Mouse (Mus musculus) embryonic facial prominence, embryonic 11.5 days (tissue): ENCODE measurements around the gene Phox2a. TPM values are rescaled to one million over a fixed set of nuclear protein-coding genes. Genes with fewer than 3 reads are reported as not detected.

Source experiments
- ATAC-seq: fragments of 200-750 bp; cut with Nextera tagmentation; replicated peaks from 2 replicates; pipeline ENCODE4 v1.8.0; 2017; ENCODE audit warnings: low read depth; ENCODE audit not compliant: insufficient number of reproducible peaks, low FRiP score, low TSS enrichment
- DNase-seq: peaks from one replicate; pipeline ENCODE4 v3.0.0-alpha.2; 2015; ENCODE audit warnings: low spot score
- H3K27ac ChIP-seq: fragments of 300-500 bp; sonication (generic); replicated peaks from 2 replicates; pipeline ENCODE4 v1.5.1; 2014; ENCODE audit warnings: mild to moderate bottlenecking, low read depth, low read length, control low read depth
- H3K27me3 ChIP-seq: fragments of 300-500 bp; sonication (generic); 2 replicates; pipeline ENCODE4 v1.6.1; 2014; ENCODE audit warnings: mild to moderate bottlenecking, low read length, moderate library complexity, mixed read lengths; ENCODE audit not compliant: control insufficient read depth, insufficient read depth
- H3K36me3 ChIP-seq: fragments of 300-500 bp; sonication (generic); replicated peaks from 2 replicates; pipeline ENCODE4 v1.6.1; 2014; ENCODE audit warnings: low read depth, mild to moderate bottlenecking, low read length, moderate library complexity, mixed read lengths; ENCODE audit not compliant: control insufficient read depth, insufficient read depth
- H3K4me1 ChIP-seq: fragments of 300-500 bp; sonication (generic); 2 replicates; pipeline ENCODE4 v1.6.1; 2014; ENCODE audit warnings: low read length, mixed read lengths; ENCODE audit not compliant: control insufficient read depth, insufficient read depth
- H3K4me2 ChIP-seq: fragments of 300-500 bp; sonication (generic); 2 replicates; pipeline ENCODE4 v1.6.1; 2014; ENCODE audit warnings: low read depth, mild to moderate bottlenecking, control low read depth, low read length, moderate library complexity
- H3K4me3 ChIP-seq: fragments of 300-500 bp; sonication (generic); 2 replicates; pipeline ENCODE4 v1.5.1; 2014; ENCODE audit warnings: low read depth, low read length, control low read depth
- H3K9ac ChIP-seq: fragments of 300-500 bp; sonication (generic); replicated peaks from 2 replicates; pipeline ENCODE4 v1.6.1; 2014; ENCODE audit warnings: mild to moderate bottlenecking, control low read depth, low read length
- H3K9me3 ChIP-seq: fragments of 300-500 bp; sonication (generic); replicated peaks from 2 replicates; pipeline ENCODE4 v1.6.1; 2016; ENCODE audit warnings: mild to moderate bottlenecking, low read length, inconsistent platforms, mixed read lengths; ENCODE audit not compliant: control insufficient read depth
- WGBS: fragments of 180-500 bp; shearing (Covaris S2); extraction: QIAGEN DNeasy Blood & Tissue Kit; methylation state at CpG from one replicate; pipeline ENCODE4 v1.1.7; 2014; 5-methylcytosine and 5-hydroxymethylcytosine counted together
- polyA plus RNA-seq: library from polyadenylated mRNA; unstranded; fragments of >200 nt; fragmentation: Nextera tagmentation; extraction: Ambion mirVana; gene quantifications from 2 replicates; pipeline ENCODE4 v1.2.1, GENCODE M21; 2014

Gene Phox2a
- polyA plus RNA-seq, 1 experiment from 2014 or later: 0.34 TPM

GRCm38 (mm10) chr7:101834903-101835302 is 16.8 kb downstream of the Phox2a start:
- Histone ChIP-seq H3K27me3 (no peaks in the 10 kb centered on the region), H3K4me2 (peak overlapping the region; percentile 84), H3K4me1 (peaks cover 5% of the 10 kb centered on the region; the same call in 1 of the 2 replicates), H3K27ac (no peak overlapping the region), H3K9ac (no peak overlapping the region), H3K9me3 (no peaks in the 10 kb centered on the region), H3K36me3 (peaks cover 22% of the 10 kb centered on the region), H3K4me3 (peak overlapping the region; percentile 88)
- DNase-seq (no peak), ATAC-seq (no peak)
- WGBS: 58% methylated on average over 3 of the region's 3 CpGs

- Histone ChIP-seq H3K9me3 (no peaks in the 10 kb centered on the region), H3K4me3 (peak overlapping the region; percentile 88), H3K9ac (peak overlapping the region; percentile 98), H3K4me1 (peaks cover 5% of the 10 kb centered on the region; the same call in 1 of the 2 replicates), H3K27me3 (no peaks in the 10 kb centered on the region), H3K27ac (no peak overlapping the region; the same call in 1 of the 2 replicates), H3K36me3 (peaks cover 19% of the 10 kb centered on the region), H3K4me2 (peak overlapping the region; percentile 84)
- ATAC-seq (no peak), DNase-seq (no peak)
- 34% methylated on average over 5 of the region's 5 CpGs for WGBS
These were observed 17.5 kb downstream of the Phox2a start for GRCm38 (mm10) chr7:101835457-101836109.

GRCm38 (mm10) chr7:101836271-101837153 is 18.4 kb downstream of the Phox2a start:
- H3K4me3 ChIP-seq: peak overlapping the region; percentile 88
- H3K27me3 ChIP-seq: no peaks in the 10 kb centered on the region
- DNase-seq (peak; percentile 87), ATAC-seq (peak; percentile 29)
- H3K4me2 ChIP-seq: peak overlapping the region; percentile 84
- no peaks in the 10 kb centered on the region for H3K9me3 ChIP-seq
- peak overlapping the region; percentile 95 for H3K27ac ChIP-seq
- peak overlapping the region; percentile 98 for H3K9ac ChIP-seq
- under 1% methylated on average over 60 of the region's 63 CpGs for WGBS
- H3K4me1 ChIP-seq: peaks cover 5% of the 10 kb centered on the region; the same call in 1 of the 2 replicates
- H3K36me3 ChIP-seq: peaks cover 11% of the 10 kb centered on the region

- ATAC-seq (no peak), DNase-seq (peak; percentile 42)
- peak overlapping the region; percentile 95 for H3K27ac ChIP-seq
- peaks cover 7% of the 10 kb centered on the region for H3K36me3 ChIP-seq
- WGBS: 1% methylated on average over 20 of the region's 20 CpGs
- H3K4me3 ChIP-seq: peak overlapping the region; percentile 88
- H3K9ac ChIP-seq: peak overlapping the region; percentile 98
- peak overlapping the region; percentile 84 for H3K4me2 ChIP-seq
- H3K4me1 ChIP-seq: peaks cover 5% of the 10 kb centered on the region; the same call in 1 of the 2 replicates
- H3K27me3 ChIP-seq: no peaks in the 10 kb centered on the region
- no peaks in the 10 kb centered on the region for H3K9me3 ChIP-seq
These were observed 19.1 kb downstream of the Phox2a start for GRCm38 (mm10) chr7:101837154-101837605.

GRCm38 (mm10) chr7:101837606-101838471 is 19.7 kb downstream of the Phox2a start, which contains the start of gene Inppl1:
Inppl1 (minus strand) TSS chr7:101838229.
- no peaks in the 10 kb centered on the region for H3K27me3 ChIP-seq
- DNase-seq: peak; percentile 95
- under 1% methylated on average over 64 of the region's 64 CpGs for WGBS
- peak within 1 kb of the TSS; percentile 88 for H3K4me3 ChIP-seq
- H3K9me3 ChIP-seq: no peaks in the 10 kb centered on the region
- H3K27ac ChIP-seq: peak within 1 kb of the TSS; percentile 95
- peaks cover 5% of the 10 kb centered on the region; the same call in 1 of the 2 replicates for H3K4me1 ChIP-seq
- peak within 1 kb of the TSS; percentile 98 for H3K9ac ChIP-seq
- peak within 1 kb of the TSS; percentile 84 for H3K4me2 ChIP-seq
- peak; percentile 85 for ATAC-seq
- H3K36me3 ChIP-seq: peaks cover under 1% of the 10 kb centered on the region; the same call in 1 of the 2 replicates

GRCm38 (mm10) chr7:101844186-101844585 is 26.1 kb downstream of the Phox2a start:
- H3K36me3 ChIP-seq: no peaks in the 10 kb centered on the region
- DNase-seq: no peak
- no peaks in the 10 kb centered on the region for H3K27me3 ChIP-seq
- 71% methylated on average over 6 of the region's 6 CpGs for WGBS
- H3K9me3 ChIP-seq: no peaks in the 10 kb centered on the region
- H3K4me2 ChIP-seq: no peak overlapping the region
- ATAC-seq: no peak
- no peak overlapping the region for H3K4me3 ChIP-seq
- no peak overlapping the region for H3K27ac ChIP-seq
- no peaks in the 10 kb centered on the region for H3K4me1 ChIP-seq
- H3K9ac ChIP-seq: no peak overlapping the region

GRCm38 (mm10) chr7:101847934-101848333 is 29.8 kb downstream of the Phox2a start:
- 85% methylated on average over 1 of the region's 1 CpGs for whole genome bisulfite sequencing
- no peak overlapping the region for H3K9ac ChIP-seq
- no peak for DNase-seq
- no peak overlapping the region for H3K4me2 ChIP-seq
- no peaks in the 10 kb centered on the region for H3K36me3 ChIP-seq
- no peaks in the 10 kb centered on the region for H3K27me3 ChIP-seq
- H3K9me3 ChIP-seq: no peaks in the 10 kb centered on the region
- no peak overlapping the region for H3K27ac ChIP-seq
- H3K4me3 ChIP-seq: no peak overlapping the region
- no peaks in the 10 kb centered on the region for H3K4me1 ChIP-seq
- no peak for ATAC-seq
